Comparison of ENCODE assay signal across 18 mouse cellular contexts in the genomic region with DNA sequence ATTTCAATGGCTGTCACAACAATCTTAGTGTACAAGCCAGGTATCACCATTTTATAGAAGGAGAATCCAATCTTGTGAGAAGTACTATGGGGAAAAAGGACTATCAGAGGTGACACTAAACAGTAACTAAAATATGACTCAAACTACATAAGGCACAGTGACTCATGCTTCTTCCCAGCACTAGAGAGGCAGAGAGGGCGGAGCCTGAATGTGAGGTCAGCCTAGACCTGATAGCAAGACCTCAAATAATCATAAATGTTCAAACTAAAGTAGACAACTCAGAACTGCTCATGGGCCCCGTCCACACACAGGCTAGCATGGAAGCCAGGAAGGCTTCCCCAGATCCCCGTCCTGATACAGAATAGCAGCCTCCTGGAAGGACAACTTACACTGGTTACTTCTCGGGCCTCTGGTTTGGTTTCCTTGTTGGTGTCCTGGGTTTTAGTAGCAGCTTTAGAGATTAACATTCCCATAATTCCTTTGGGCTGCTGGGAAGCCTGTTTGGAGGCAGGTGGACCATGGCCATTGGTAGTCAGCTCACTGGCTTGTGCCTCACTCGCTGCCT. TPM values are rescaled to one million over a fixed set of nuclear protein-coding genes. Genes with fewer than 3 reads are reported as not detected.
DNase-seq lines count a peak whose midpoint lies in the region; ATAC-seq and TF ChIP-seq lines count a peak whose summit lies in the region.
"Had no signal": no experiment of that assay in that cellular context is flagged by ENCODE, and none has a peak within 500 bp of the region (broad histone marks: within the 10 kb centered on the region; RNA-seq: fewer than 3 reads in every experiment).

No protein-coding gene starts in this region.

- H3K27ac ChIP-seq in lung, postnatal 0 days (ENCODE audit: low read length), result no peak overlapping the region
- H3K27ac ChIP-seq in intestine, embryonic 14.5 days (ENCODE audit: low read depth), result no peak overlapping the region
- no peak overlapping the region for H3K27ac ChIP-seq in stomach, embryonic 15.5 days
- H3K27ac ChIP-seq: embryonic facial prominence, embryonic 13.5 days; heart, embryonic 15.5 days; hindbrain, embryonic 12.5 days; kidney, embryonic 15.5 days; limb, embryonic 12.5 days had no signal

- H3K9me3 ChIP-seq in lung, postnatal 0 days (ENCODE audit: low read length), result no peaks in the 10 kb centered on the region
- no peaks in the 10 kb centered on the region for H3K9me3 ChIP-seq in intestine, embryonic 14.5 days (ENCODE audit: control insufficient read depth, low read length)
- H3K9me3 ChIP-seq in stomach, embryonic 15.5 days, result no peaks in the 10 kb centered on the region
- H3K9me3 ChIP-seq: embryonic facial prominence, embryonic 13.5 days; heart, embryonic 15.5 days; hindbrain, embryonic 12.5 days; kidney, embryonic 15.5 days; limb, embryonic 12.5 days had no signal

- peaks cover 32% of the 10 kb centered on the region for H3K36me3 ChIP-seq in lung, postnatal 0 days (ENCODE audit: insufficient read depth, low read length)
- H3K36me3 ChIP-seq in intestine, embryonic 14.5 days (ENCODE audit: control insufficient read depth, insufficient read depth, low read length), result peaks cover 94% of the 10 kb centered on the region
- H3K36me3 ChIP-seq in stomach, embryonic 15.5 days, result peaks cover 39% of the 10 kb centered on the region

- peak; percentile 14 for DNase-seq in lung, postnatal 0 days (ENCODE audit: low spot score)
- no peak for DNase-seq in lung, adult 2 months
- DNase-seq in NIH3T3 (ENCODE audit: low read depth), result peak; percentile 66
- peak; percentile 52 for DNase-seq in intestine, embryonic 14.5 days (ENCODE audit: low spot score)
- no peak for DNase-seq in spleen, adult 12 weeks (ENCODE audit: low spot score)
- no peak for DNase-seq in gastrocnemius, adult 8-10 months (ENCODE audit: low spot score in 2 of 2)
- DNase-seq in spleen, postnatal 36 days (ENCODE audit: low spot score in 2 of 2), result no peak
- DNase-seq: cerebellum, postnatal 25 days; gastrocnemius, postnatal 14 days; midbrain, embryonic 14.5 days; spleen, adult 18-20 months had no signal

- no peak for TF ChIP-seq EP300 in lung, postnatal 0 days (IDR thresholded peaks at IDR 0.05)

- WGBS in lung, postnatal 0 days, result 87% methylated on average over 5 of the region's 5 CpGs
- 89% methylated on average over 5 of the region's 5 CpGs for WGBS in lung, adult 2 months
- WGBS in intestine, embryonic 14.5 days, result 80% methylated on average over 5 of the region's 5 CpGs
- WGBS in stomach, embryonic 15.5 days, result 90% methylated on average over 5 of the region's 5 CpGs

- H3K4me3 ChIP-seq in lung, postnatal 0 days (ENCODE audit: low read depth, low read length), result no peak overlapping the region
- H3K4me3 ChIP-seq in lung, adult 2 months (replicated peaks; ENCODE audit: extremely low read depth, low read depth, low read length), result no peak overlapping the region
- H3K4me3 ChIP-seq in intestine, embryonic 14.5 days (ENCODE audit: low read depth, low read length), result no peak overlapping the region
- no peak overlapping the region for H3K4me3 ChIP-seq in stomach, embryonic 15.5 days (replicated peaks)
- H3K4me3 ChIP-seq: embryonic facial prominence, embryonic 13.5 days; heart, embryonic 15.5 days; hindbrain, embryonic 12.5 days; kidney, embryonic 15.5 days; limb, embryonic 12.5 days had no signal

- TF ChIP-seq CTCF in lung, postnatal 0 days (IDR thresholded peaks at IDR 0.05), result no peak
- TF ChIP-seq CTCF in lung, adult 2 months (IDR thresholded peaks at IDR 0.05; ENCODE audit: insufficient read depth, low read length), result no peak

- H3K27me3 ChIP-seq in lung, postnatal 0 days (replicated peaks; ENCODE audit: insufficient read depth, low read length), result no peaks in the 10 kb centered on the region
- no peaks in the 10 kb centered on the region for H3K27me3 ChIP-seq in intestine, embryonic 14.5 days (replicated peaks; ENCODE audit: control insufficient read depth, insufficient read depth, low read length)
- H3K27me3 ChIP-seq in stomach, embryonic 15.5 days (replicated peaks), result no peaks in the 10 kb centered on the region
- H3K27me3 ChIP-seq: embryonic facial prominence, embryonic 13.5 days; heart, embryonic 15.5 days; hindbrain, embryonic 12.5 days; kidney, embryonic 15.5 days; limb, embryonic 12.5 days had no signal

- TF ChIP-seq POLR2A in lung, adult 2 months (IDR thresholded peaks at IDR 0.05; ENCODE audit: borderline replicate concordance, extremely low read depth, low read depth, low read length), result no peak

- ATAC-seq in lung, postnatal 0 days, result no peak
- no peak for ATAC-seq in intestine, embryonic 14.5 days (replicated peaks; ENCODE audit: low FRiP score, low TSS enrichment, low read depth)
- ATAC-seq in stomach, embryonic 15.5 days (ENCODE audit: insufficient read depth, low FRiP score, low read depth), result peak; percentile 53
- ATAC-seq: forebrain, embryonic 16.5 days had no signal

- no peak overlapping the region for H3K4me2 ChIP-seq in lung, postnatal 0 days (replicated peaks; ENCODE audit: low read depth, low read length)
- H3K4me2 ChIP-seq in intestine, embryonic 14.5 days (ENCODE audit: low read length), result no peak overlapping the region
- no peak overlapping the region for H3K4me2 ChIP-seq in stomach, embryonic 15.5 days
- H3K4me2 ChIP-seq: embryonic facial prominence, embryonic 13.5 days; heart, embryonic 15.5 days; hindbrain, embryonic 12.5 days; kidney, embryonic 15.5 days; limb, embryonic 12.5 days had no signal

- H3K4me1 ChIP-seq in lung, postnatal 0 days (ENCODE audit: insufficient read depth, low read depth, low read length), result no peaks in the 10 kb centered on the region
- no peaks in the 10 kb centered on the region for H3K4me1 ChIP-seq in lung, adult 2 months (ENCODE audit: control insufficient read depth, insufficient read depth, low read length)
- H3K4me1 ChIP-seq in intestine, embryonic 14.5 days (replicated peaks; ENCODE audit: control insufficient read depth, insufficient read depth, low read length), result no peaks in the 10 kb centered on the region
- no peaks in the 10 kb centered on the region for H3K4me1 ChIP-seq in stomach, embryonic 15.5 days
- H3K4me1 ChIP-seq: embryonic facial prominence, embryonic 13.5 days; heart, embryonic 15.5 days; hindbrain, embryonic 12.5 days; kidney, embryonic 15.5 days; limb, embryonic 12.5 days had no signal

- H3K9ac ChIP-seq in lung, postnatal 0 days (replicated peaks; ENCODE audit: low read depth), result no peak overlapping the region
- no peak overlapping the region for H3K9ac ChIP-seq in intestine, embryonic 14.5 days (ENCODE audit: low read length)
- H3K9ac ChIP-seq in stomach, embryonic 15.5 days, result no peak overlapping the region
- H3K9ac ChIP-seq: embryonic facial prominence, embryonic 13.5 days; heart, embryonic 15.5 days; hindbrain, embryonic 12.5 days; kidney, embryonic 15.5 days; limb, embryonic 12.5 days had no signal

RNA-seq across cellular contexts. Expression of gene Pold3, which starts 21.3 kb away (rescaled TPM):
- polyA plus RNA-seq in lung, postnatal 0 days (2015; fragmentation: Nextera tagmentation; extraction: Ambion mirVana), result 18.2 and 19.3 TPM in 2 replicates
- polyA plus RNA-seq in lung, adult 2 months (2012; rRNA removed), result 4.7 and 6.8 TPM in 2 replicates
- polyA plus RNA-seq in intestine, embryonic 14.5 days (2014; fragmentation: Nextera tagmentation; extraction: Ambion mirVana), result 64.8 and 70.6 TPM in 2 replicates
- polyA plus RNA-seq in stomach, embryonic 15.5 days (2015; fragmentation: Nextera tagmentation; extraction: Ambion mirVana), result 55.1 and 58.3 TPM in 2 replicates
- total RNA-seq in gastrocnemius, adult 8-10 months (2022), result 1 to 10 TPM; 4.2 to 6.6 (median 5.0) TPM

RNA-seq across cellular contexts. Expression of gene Lipt2, which starts 59.0 kb away (rescaled TPM):
- 9.7 and 12.4 TPM in 2 replicates for polyA plus RNA-seq in lung, postnatal 0 days (2015; fragmentation: Nextera tagmentation; extraction: Ambion mirVana)
- polyA plus RNA-seq in lung, adult 2 months (2012; rRNA removed), result 4.6 and 5.9 TPM in 2 replicates
- 29.7 and 35.7 TPM in 2 replicates for polyA plus RNA-seq in intestine, embryonic 14.5 days (2014; fragmentation: Nextera tagmentation; extraction: Ambion mirVana)
- 18.0 and 21.9 TPM in 2 replicates for polyA plus RNA-seq in stomach, embryonic 15.5 days (2015; fragmentation: Nextera tagmentation; extraction: Ambion mirVana)
- total RNA-seq in gastrocnemius, adult 8-10 months (2022), result 1 to 10 TPM; 4.1 to 5.6 (median 4.5) TPM

Comparison
In these comparisons a context has a peak if more than half of its experiments do, and no peak if none do; other contexts are left out.
1. DNase-seq: peak in lung, postnatal 0 days (single experiment), NIH3T3 (single experiment) and intestine, embryonic 14.5 days (single experiment); none in lung, adult 2 months (single experiment), spleen, adult 12 weeks (single experiment), gastrocnemius, adult 8-10 months (0 of 2) and spleen, postnatal 36 days (0 of 2).